Mouse (Mus musculus) heart, adult 8-10 months (tissue): ENCODE data around the gene Kcnj3. TPM values are rescaled to one million over a fixed set of nuclear protein-coding genes. Genes with fewer than 3 reads are reported as not detected.
"Not testable (repeated sequence)": the region's sequence is repeated elsewhere in the genome, so short reads cannot be mapped to it uniquely, and the experiment has no call there.

ENCODE experiments used
- DNase-seq: peaks from one replicate; pipeline ENCODE4 v3.0.0; 2022; ENCODE audit warnings: low spot score
- total RNA-seq, 4 experiments: library from RNA; stranded (reverse); gene quantifications; 2 replicates each; pipeline ENCODE4 v1.2.4; 2022

The Kcnj3 gene
- 10 to 100 TPM; 65.7 to 75.4 (median 69.6) TPM for total RNA-seq

GRCm38 (mm10) chr2:55435721-55436260 is at the start of gene Kcnj3:
Kcnj3 (plus strand) TSS chr2:55435970.
- no peak for DNase-seq

- no peak for DNase-seq
Measured at GRCm38 (mm10) chr2:55390330-55390989, 45.3 kb upstream of the Kcnj3 start.

- no peak for DNase-seq
Measured at GRCm38 (mm10) chr2:55405307-55405706, 30.5 kb upstream of the Kcnj3 start.

GRCm38 (mm10) chr2:55427633-55428032 is 8.1 kb upstream of the Kcnj3 start:
- no peak for DNase-seq

- DNase-seq = peak; percentile 28
Measured at GRCm38 (mm10) chr2:55432104-55432503, 3.7 kb upstream of the Kcnj3 start.

- no peak for DNase-seq
Measured at GRCm38 (mm10) chr2:55436261-55437006, 664 bp downstream of the Kcnj3 start.

GRCm38 (mm10) chr2:55437007-55437949 is 1.5 kb downstream of the Kcnj3 start:
- DNase-seq = no peak

GRCm38 (mm10) chr2:55437977-55438376 is 2.2 kb downstream of the Kcnj3 start:
- DNase-seq = no peak

GRCm38 (mm10) chr2:55439211-55439610 is 3.4 kb downstream of the Kcnj3 start:
- no peak for DNase-seq

- no peak for DNase-seq
Measured at GRCm38 (mm10) chr2:55442006-55442405, 6.2 kb downstream of the Kcnj3 start.

- no peak for DNase-seq
Measured at GRCm38 (mm10) chr2:55447298-55447697, 11.5 kb downstream of the Kcnj3 start.

GRCm38 (mm10) chr2:55450774-55451173 is 15.0 kb downstream of the Kcnj3 start:
- no peak for DNase-seq

- no peak for DNase-seq
Measured at GRCm38 (mm10) chr2:55459195-55459594, 23.4 kb downstream of the Kcnj3 start.

- DNase-seq = no peak
Measured at GRCm38 (mm10) chr2:55469141-55469540, 33.4 kb downstream of the Kcnj3 start.

GRCm38 (mm10) chr2:55470006-55470405 is 34.2 kb downstream of the Kcnj3 start:
- no peak for DNase-seq

- no peak for DNase-seq
Measured at GRCm38 (mm10) chr2:55479511-55479910, 43.7 kb downstream of the Kcnj3 start.

- DNase-seq = peak; percentile 38
Measured at GRCm38 (mm10) chr2:55479933-55480601, 44.3 kb downstream of the Kcnj3 start.

GRCm38 (mm10) chr2:55480602-55480965 is 44.8 kb downstream of the Kcnj3 start:
- DNase-seq = no peak

GRCm38 (mm10) chr2:55485500-55486129 is 49.8 kb downstream of the Kcnj3 start:
- DNase-seq = not testable (repeated sequence)

- DNase-seq = no peak
Measured at GRCm38 (mm10) chr2:55503390-55504176, 67.8 kb downstream of the Kcnj3 start.
